Mouse (Mus musculus) liver, embryonic 11.5 days (tissue): ENCODE measurements around the gene Edem3. TPM values are rescaled to one million over a fixed set of nuclear protein-coding genes. Genes with fewer than 3 reads are reported as not detected.
"Not testable (repeated sequence)": the region's sequence is repeated elsewhere in the genome, so short reads cannot be mapped to it uniquely, and the experiment has no call there.

Experiments used
- ATAC-seq: fragments of 200-750 bp; cut with Nextera tagmentation; replicated peaks from 2 replicates; pipeline ENCODE4 v1.8.0; 2017; ENCODE audit warnings: moderate number of reproducible peaks, mild to moderate bottlenecking, moderate TSS enrichment, moderate library complexity; ENCODE audit not compliant: low FRiP score
- DNase-seq: peaks from one replicate; pipeline ENCODE4 v3.0.0-alpha.2; 2017; ENCODE audit warnings: low spot score
- H3K27ac ChIP-seq: fragments of 300-500 bp; sonication (generic); 2 replicates; pipeline ENCODE4 v1.5.1; 2014; ENCODE audit warnings: mild to moderate bottlenecking, low read depth, low read length, control low read depth
- H3K27me3 ChIP-seq: fragments of 300-500 bp; sonication (generic); replicated peaks from 2 replicates; pipeline ENCODE4 v1.6.1; 2014; ENCODE audit warnings: low read length, mixed read lengths; ENCODE audit not compliant: control insufficient read depth, insufficient read depth
- H3K36me3 ChIP-seq: fragments of 300-500 bp; sonication (generic); 2 replicates; pipeline ENCODE4 v1.6.1; 2014; ENCODE audit warnings: mild to moderate bottlenecking, low read length, moderate library complexity, mixed read lengths; ENCODE audit not compliant: control insufficient read depth, insufficient read depth
- H3K4me1 ChIP-seq: fragments of 300-500 bp; sonication (generic); replicated peaks from 2 replicates; pipeline ENCODE4 v1.6.1; 2014; ENCODE audit warnings: low read length, mixed read lengths; ENCODE audit not compliant: control insufficient read depth, insufficient read depth
- H3K4me2 ChIP-seq: fragments of 300-500 bp; sonication (generic); 2 replicates; pipeline ENCODE4 v1.6.1; 2014; ENCODE audit warnings: mild to moderate bottlenecking, control low read depth, moderate library complexity
- H3K4me3 ChIP-seq: fragments of 300-500 bp; sonication (generic); 2 replicates; pipeline ENCODE4 v1.5.1; 2014; ENCODE audit warnings: low read depth, low read length, control low read depth
- H3K9ac ChIP-seq: fragments of 300-500 bp; sonication (generic); 2 replicates; pipeline ENCODE4 v1.6.1; 2014; ENCODE audit warnings: low read depth, low read length, control low read depth
- H3K9me3 ChIP-seq: fragments of 300-500 bp; sonication (generic); 2 replicates; pipeline ENCODE4 v1.6.1; 2016; ENCODE audit warnings: low read length, inconsistent platforms, mixed read lengths; ENCODE audit not compliant: control insufficient read depth
- WGBS: fragments of 180-500 bp; shearing (Covaris S2); extraction: QIAGEN DNeasy Blood & Tissue Kit; methylation state at CpG from one replicate; pipeline ENCODE4 v1.1.7; 2014; 5-methylcytosine and 5-hydroxymethylcytosine counted together
- polyA plus RNA-seq: library from polyadenylated mRNA; unstranded; fragments of >200 nt; fragmentation: Nextera tagmentation; extraction: Ambion mirVana; gene quantifications from 2 replicates; pipeline ENCODE4 v1.2.1, GENCODE M21; 2014

Edem3 gene
- polyA plus RNA-seq, 1 experiment from 2014 or later, result 17.5 TPM

DNA sequence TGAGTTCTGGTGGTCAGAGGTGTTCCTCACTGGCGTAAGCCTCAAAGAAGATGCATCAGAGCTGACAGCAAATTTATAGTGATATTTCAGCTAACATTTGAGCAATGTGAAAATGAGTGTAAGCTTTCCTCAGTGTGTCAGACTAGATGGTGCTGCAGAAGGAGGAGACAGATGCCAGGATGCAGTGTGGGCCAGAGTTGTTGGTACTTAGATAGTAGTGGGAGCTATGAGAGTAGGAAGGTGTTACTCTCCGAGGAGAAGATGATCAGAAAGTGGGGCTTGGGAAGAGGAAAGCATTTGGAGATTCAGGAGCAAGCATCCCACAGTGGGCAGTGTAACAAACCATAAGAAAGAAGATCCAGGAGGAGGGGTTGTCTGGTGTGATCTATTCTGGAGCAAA, 22.4 kb downstream of the Edem3 start:
- WGBS, result 86% methylated on average over 2 of the region's 2 CpGs
- no peak overlapping the region for H3K9ac ChIP-seq
- no peak overlapping the region for H3K4me2 ChIP-seq
- no peak overlapping the region for H3K4me3 ChIP-seq
- DNase-seq, result no peak
- H3K27ac ChIP-seq, result no peak overlapping the region
- no peaks in the 10 kb centered on the region for H3K27me3 ChIP-seq
- H3K36me3 ChIP-seq, result peaks cover 22% of the 10 kb centered on the region; the same call in 1 of the 2 replicates
- no peaks in the 10 kb centered on the region for H3K9me3 ChIP-seq
- H3K4me1 ChIP-seq, result no peaks in the 10 kb centered on the region
- no peak for ATAC-seq

DNA sequence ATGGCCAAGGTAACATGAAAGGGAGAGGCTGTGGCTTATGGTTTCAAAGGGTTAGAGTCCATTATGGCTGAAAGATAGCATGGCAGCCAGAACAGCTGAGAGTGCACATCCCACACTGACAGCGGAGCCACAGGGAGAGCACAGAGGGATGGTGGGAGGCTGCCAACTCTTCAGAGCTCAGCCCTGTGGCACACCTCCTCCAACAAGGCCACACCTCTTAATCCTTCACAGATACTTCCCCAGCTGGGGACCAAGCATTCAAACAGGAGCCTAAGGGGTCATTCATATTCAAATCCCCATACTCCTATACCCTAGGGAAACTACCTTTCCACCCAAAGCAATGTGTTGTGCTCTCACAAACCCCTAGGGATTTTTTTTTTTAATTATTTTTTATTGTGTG, 23.4 kb downstream of the Edem3 start:
- H3K4me1 ChIP-seq, result no peaks in the 10 kb centered on the region
- H3K27ac ChIP-seq, result no peak overlapping the region
- no peak overlapping the region for H3K4me2 ChIP-seq
- WGBS, result 92% methylated on average over 1 of the region's 1 CpGs
- 0 out of 2 replicates have a peak, but pooled peaks have one; percentile 44 for ATAC-seq
- H3K27me3 ChIP-seq, result no peaks in the 10 kb centered on the region
- H3K9me3 ChIP-seq, result no peaks in the 10 kb centered on the region
- DNase-seq, result no peak
- H3K9ac ChIP-seq, result no peak overlapping the region
- H3K36me3 ChIP-seq, result peaks cover 22% of the 10 kb centered on the region; the same call in 1 of the 2 replicates
- H3K4me3 ChIP-seq, result no peak overlapping the region

DNA sequence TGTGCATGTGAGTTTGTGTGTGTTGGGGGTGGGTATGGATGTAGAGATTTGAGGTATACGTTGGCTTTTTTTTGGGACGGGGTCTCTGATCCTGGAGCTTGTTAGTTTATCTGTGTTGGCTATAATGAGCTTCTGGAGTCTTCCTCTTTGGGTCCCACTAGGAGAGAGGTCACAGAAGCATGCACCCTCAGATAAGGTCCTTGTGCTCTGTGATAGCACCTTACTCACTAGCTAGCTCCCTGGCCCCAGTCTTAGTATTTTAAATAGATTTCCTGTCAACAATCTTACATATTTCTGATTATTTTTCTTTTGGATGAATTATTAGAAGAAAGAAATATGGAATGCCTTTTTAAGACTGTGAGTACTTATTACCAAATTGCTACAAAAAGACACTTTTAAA, 24.1 kb downstream of the Edem3 start:
- no peak for DNase-seq
- no peaks in the 10 kb centered on the region for H3K27me3 ChIP-seq
- no peaks in the 10 kb centered on the region for H3K4me1 ChIP-seq
- H3K9me3 ChIP-seq, result no peaks in the 10 kb centered on the region
- no peak overlapping the region for H3K27ac ChIP-seq
- H3K4me2 ChIP-seq, result no peak overlapping the region
- no peak overlapping the region for H3K4me3 ChIP-seq
- H3K36me3 ChIP-seq, result peaks cover 22% of the 10 kb centered on the region; the same call in 1 of the 2 replicates
- WGBS, result 60% methylated on average over 2 of the region's 2 CpGs
- ATAC-seq, result peak; percentile 88
- no peak overlapping the region for H3K9ac ChIP-seq

DNA sequence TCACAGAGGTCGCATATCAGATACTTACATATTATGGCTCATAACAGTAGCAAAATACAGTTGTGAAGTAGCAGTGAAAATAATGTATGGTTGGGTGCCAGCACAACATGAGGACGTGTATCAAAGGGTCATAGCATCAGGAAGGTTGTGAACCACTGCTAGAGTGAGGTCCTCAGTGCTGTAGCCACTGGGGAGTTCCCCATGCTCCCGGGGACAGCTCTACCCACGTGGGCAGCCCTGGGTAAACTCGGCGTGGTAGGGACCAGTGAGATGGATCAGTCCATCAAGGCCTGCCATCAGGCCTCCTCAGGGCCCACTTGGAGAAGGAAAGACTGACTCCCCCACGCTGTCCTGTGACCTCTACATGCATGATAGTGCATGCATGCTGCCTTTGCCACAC, 26.3 kb downstream of the Edem3 start:
- peaks cover 22% of the 10 kb centered on the region for H3K36me3 ChIP-seq
- no peak overlapping the region for H3K4me2 ChIP-seq
- H3K4me1 ChIP-seq, result no peaks in the 10 kb centered on the region
- H3K9ac ChIP-seq, result no peak overlapping the region
- H3K9me3 ChIP-seq, result no peaks in the 10 kb centered on the region
- WGBS, result 85% methylated on average over 7 of the region's 7 CpGs
- H3K27me3 ChIP-seq, result no peaks in the 10 kb centered on the region
- ATAC-seq (no peak), DNase-seq (no peak)
- no peak overlapping the region for H3K27ac ChIP-seq
- no peak overlapping the region for H3K4me3 ChIP-seq

DNA sequence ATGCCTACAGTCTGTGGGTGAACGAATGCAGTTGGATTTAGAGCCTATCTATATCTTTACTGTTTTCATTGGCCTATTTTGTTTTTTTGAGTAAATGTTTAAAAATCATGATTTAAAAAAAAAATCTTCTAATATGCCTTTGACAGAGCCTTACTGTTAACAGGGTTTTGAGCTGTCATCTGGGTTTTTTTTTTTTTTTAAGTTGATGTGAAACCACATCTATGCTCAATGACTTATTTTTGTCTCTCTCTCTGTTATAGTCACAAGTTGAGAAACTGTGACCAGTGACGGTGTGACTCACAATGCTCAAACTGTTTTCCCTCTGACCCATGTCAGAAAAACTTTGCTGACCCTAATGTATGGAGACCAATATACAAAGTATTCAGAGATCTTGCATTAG, 28.2 kb downstream of the Edem3 start:
- DNase-seq (no peak), ATAC-seq (no peak)
- Histone ChIP-seq H3K9ac (no peak overlapping the region), H3K27me3 (no peaks in the 10 kb centered on the region), H3K9me3 (no peaks in the 10 kb centered on the region), H3K4me2 (no peak overlapping the region), H3K27ac (no peak overlapping the region), H3K36me3 (peaks cover 14% of the 10 kb centered on the region), H3K4me3 (no peak overlapping the region), H3K4me1 (no peaks in the 10 kb centered on the region)
- 88% methylated on average over 2 of the region's 2 CpGs for WGBS

DNA sequence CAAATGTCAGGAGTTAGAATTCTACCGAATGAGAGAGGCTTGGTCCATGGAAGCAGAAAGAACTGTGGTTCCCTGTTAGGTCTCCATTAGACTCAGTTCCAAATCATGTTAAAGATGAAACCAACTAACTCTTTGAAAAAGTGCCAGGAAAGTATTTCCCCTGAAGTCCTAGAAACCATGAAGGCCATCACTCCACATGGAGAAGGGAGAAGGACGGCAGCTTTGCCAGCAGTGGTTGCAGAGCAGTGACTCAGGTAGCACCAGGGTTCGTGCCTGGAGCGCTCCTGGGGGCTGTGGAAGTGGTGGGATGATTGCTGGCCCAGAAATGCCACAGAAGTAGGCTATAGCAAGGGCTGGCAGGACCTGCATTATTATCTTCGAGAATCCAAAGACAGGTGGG, 31.2 kb downstream of the Edem3 start:
- Histone ChIP-seq H3K9me3 (no peaks in the 10 kb centered on the region), H3K27ac (no peak overlapping the region), H3K9ac (no peak overlapping the region), H3K36me3 (peaks cover 10% of the 10 kb centered on the region), H3K4me2 (no peak overlapping the region), H3K27me3 (no peaks in the 10 kb centered on the region), H3K4me3 (no peak overlapping the region), H3K4me1 (no peaks in the 10 kb centered on the region)
- DNase-seq (no peak), ATAC-seq (no peak)
- WGBS, result 89% methylated on average over 5 of the region's 5 CpGs

DNA sequence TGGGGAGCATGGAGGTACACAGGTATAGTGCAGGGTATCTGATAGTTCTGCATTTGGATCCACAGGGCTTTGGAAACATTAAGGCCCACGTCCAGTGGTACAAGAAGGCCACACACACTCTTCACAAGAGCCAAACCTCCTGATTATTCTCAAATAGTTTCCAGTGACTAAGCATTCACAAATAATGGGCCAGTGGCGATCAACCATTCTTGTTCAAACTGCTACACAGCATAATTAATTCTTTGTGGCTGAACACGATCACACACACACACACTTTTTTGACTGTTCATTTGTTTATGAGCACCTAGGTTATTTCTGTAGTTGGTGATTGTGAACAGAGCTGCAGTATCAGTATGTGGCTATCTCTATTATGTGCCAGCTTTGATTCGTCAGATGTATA, 34.0 kb downstream of the Edem3 start:
- ATAC-seq, result no peak
- 84% methylated on average over 4 of the region's 4 CpGs for WGBS
- H3K36me3 ChIP-seq, result peaks cover 7% of the 10 kb centered on the region

DNA sequence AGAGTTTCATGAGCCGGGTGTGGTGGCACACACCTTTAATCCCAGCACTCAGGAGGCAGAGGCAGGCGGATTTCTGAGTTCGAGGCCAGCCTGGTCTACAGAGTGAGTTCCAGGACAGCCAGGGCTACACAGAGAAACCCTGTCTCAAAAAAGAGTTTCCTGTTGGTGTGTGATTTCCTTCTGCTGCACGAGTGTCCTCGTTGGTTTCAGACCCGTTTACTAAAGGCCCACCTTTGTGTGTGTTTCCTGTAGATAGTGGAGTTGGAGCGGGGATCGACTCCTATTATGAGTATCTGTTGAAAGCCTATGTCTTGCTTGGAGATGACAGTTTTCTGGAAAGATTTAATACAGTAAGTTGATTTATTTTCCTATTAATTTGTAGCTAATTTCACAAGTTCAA, 36.9 kb downstream of the Edem3 start:
- H3K36me3 ChIP-seq, H3K9ac ChIP-seq, ATAC-seq, H3K9me3 ChIP-seq, H3K4me2 ChIP-seq, H3K4me1 ChIP-seq, DNase-seq, H3K27ac ChIP-seq, H3K27me3 ChIP-seq, H3K4me3 ChIP-seq: not testable (repeated sequence)
- WGBS, result 56% methylated on average over 8 of the region's 8 CpGs

More for the DNA sequence above, 34.0 kb downstream of the Edem3 start:
- no peak overlapping the region for H3K4me3 ChIP-seq
- no peak for DNase-seq
- H3K4me2 ChIP-seq, result no peak overlapping the region
- H3K4me1 ChIP-seq, result no peaks in the 10 kb centered on the region
- H3K9me3 ChIP-seq, result no peaks in the 10 kb centered on the region
- H3K27me3 ChIP-seq, result no peaks in the 10 kb centered on the region
- H3K27ac ChIP-seq, result no peak overlapping the region
- H3K9ac ChIP-seq, result no peak overlapping the region

DNA sequence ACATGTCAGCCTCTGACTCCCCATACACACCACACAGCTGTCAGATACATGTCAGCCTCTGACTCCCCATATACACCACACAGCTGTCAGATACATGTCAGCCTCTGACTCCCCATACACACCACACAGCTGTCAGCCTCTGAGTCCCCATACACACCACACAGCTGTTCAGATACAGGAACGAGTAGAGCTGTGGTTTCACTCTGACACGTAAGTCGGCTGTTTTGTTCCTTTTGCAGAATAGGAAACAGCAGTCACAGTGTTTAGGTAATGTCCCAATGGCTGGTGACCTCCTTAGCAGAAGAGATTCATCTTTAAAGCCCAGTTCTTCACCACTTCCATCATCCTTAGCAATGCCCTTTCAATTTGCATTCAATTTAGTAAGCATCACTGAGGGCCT, 47.6 kb downstream of the Edem3 start:
- H3K4me2 ChIP-seq, H3K4me1 ChIP-seq, H3K9me3 ChIP-seq, H3K27ac ChIP-seq, DNase-seq, ATAC-seq, H3K4me3 ChIP-seq, H3K9ac ChIP-seq, H3K27me3 ChIP-seq: not testable (repeated sequence)
- 73% methylated on average over 3 of the region's 3 CpGs for WGBS
- peaks cover 12% of the 10 kb centered on the region; the same call in 1 of the 2 replicates for H3K36me3 ChIP-seq
